Mouse (Mus musculus) gastrocnemius, postnatal 36 days (tissue): Measurements from ENCODE around the gene Lemd2. TPM values are rescaled to one million over a fixed set of nuclear protein-coding genes. Genes with fewer than 3 reads are reported as not detected.

Source experiments
- DNase-seq, 2 experiments: peaks; one replicate each; pipeline ENCODE4 v3.0.0; 2022
- intact Hi-C: fragments of 180-260 bp; cut with DNase I; formaldehyde crosslinking; loops from one replicate; pipeline ENCODE4 v1.15.1; 2025
- total RNA-seq, 2 experiments: library from RNA; stranded (reverse); gene quantifications; 2 replicates each; pipeline ENCODE4 v1.2.3; 2021

Lemd2 gene
- total RNA-seq, 2 experiments from 2014 or later = 17.8 to 20.4 TPM

- no peak for DNase-seq
- intact Hi-C loops = no loop called here
Measured at GRCm38 (mm10) chr17:27194258-27195185, 9.7 kb downstream of the Lemd2 start.

- intact Hi-C loops = loop anchor here (2.0 kb wide), 1 partner anchor 327 kb away; no protein-coding TSS in a partner anchor
- no peak for DNase-seq
Measured at GRCm38 (mm10) chr17:27191804-27192203, 12.5 kb downstream of the Lemd2 start.

GRCm38 (mm10) chr17:27191189-27191588 lies 13.1 kb downstream of the Lemd2 start:
- no peak for DNase-seq
- intact Hi-C loops = loop anchor here (2.0 kb wide), 1 partner anchor 328 kb away; no protein-coding TSS in a partner anchor

GRCm38 (mm10) chr17:27189640-27190216 lies 14.5 kb downstream of the Lemd2 start:
- DNase-seq = no peak
- intact Hi-C loops = loop anchor here (2.0 kb wide), 1 partner anchor 329 kb away; no protein-coding TSS in a partner anchor

- DNase-seq = no peak
- intact Hi-C loops = no loop called here
Measured at GRCm38 (mm10) chr17:27188883-27189282, 15.4 kb downstream of the Lemd2 start.

GRCm38 (mm10) chr17:27187059-27187458 lies 17.2 kb downstream of the Lemd2 start:
- no peak for DNase-seq
- intact Hi-C loops = loop anchor here (2.0 kb wide), 1 partner anchor 52 kb away; no protein-coding TSS in a partner anchor

- intact Hi-C loops = loop anchor here (2.0 kb wide), 1 partner anchor 51 kb away; no protein-coding TSS in a partner anchor
- DNase-seq = no peak
Measured at GRCm38 (mm10) chr17:27186068-27186467, 18.2 kb downstream of the Lemd2 start.

- DNase-seq = no peak
- intact Hi-C loops = loop anchor here (5.0 kb wide), 1 partner anchor 151 kb away; no protein-coding TSS in a partner anchor
Measured at GRCm38 (mm10) chr17:27183667-27184292, 20.5 kb downstream of the Lemd2 start.

GRCm38 (mm10) chr17:27182401-27182800 lies 21.9 kb downstream of the Lemd2 start:
- intact Hi-C loops = loop anchor here (5.0 kb wide), 1 partner anchor 150 kb away; no protein-coding TSS in a partner anchor
- no peak for DNase-seq

GRCm38 (mm10) chr17:27181666-27182065 lies 22.6 kb downstream of the Lemd2 start:
- DNase-seq = peak in 1 of 2 experiments; percentile 72
- intact Hi-C loops = loop anchor here (5.0 kb wide), 1 partner anchor 149 kb away; no protein-coding TSS in a partner anchor

GRCm38 (mm10) chr17:27179681-27180280 lies 24.5 kb downstream of the Lemd2 start:
- no peak for DNase-seq
- intact Hi-C loops = loop anchor here (5.0 kb wide), 1 partner anchor 147 kb away; no protein-coding TSS in a partner anchor

- DNase-seq = no peak
- intact Hi-C loops = no loop called here
Measured at GRCm38 (mm10) chr17:27178427-27179177, 25.7 kb downstream of the Lemd2 start.

- DNase-seq = no peak
- intact Hi-C loops = no loop called here
Measured at GRCm38 (mm10) chr17:27178019-27178418, 26.2 kb downstream of the Lemd2 start.

GRCm38 (mm10) chr17:27176754-27177153 lies 27.5 kb downstream of the Lemd2 start:
- intact Hi-C loops = no loop called here

GRCm38 (mm10) chr17:27176287-27176686 lies 28.0 kb downstream of the Lemd2 start:
- no peak for DNase-seq
- intact Hi-C loops = no loop called here

More at GRCm38 (mm10) chr17:27176754-27177153, 27.5 kb downstream of the Lemd2 start:
- DNase-seq = no peak

- DNase-seq = no peak
- intact Hi-C loops = no loop called here
Measured at GRCm38 (mm10) chr17:27175196-27175874, 28.9 kb downstream of the Lemd2 start.

- intact Hi-C loops = no loop called here
Measured at GRCm38 (mm10) chr17:27173715-27174114, 30.6 kb downstream of the Lemd2 start.

GRCm38 (mm10) chr17:27172459-27172858 lies 31.8 kb downstream of the Lemd2 start:
- intact Hi-C loops = no loop called here

More at GRCm38 (mm10) chr17:27173715-27174114, 30.6 kb downstream of the Lemd2 start:
- DNase-seq = no peak

GRCm38 (mm10) chr17:27171121-27171520 lies 33.1 kb downstream of the Lemd2 start:
- DNase-seq = no peak
- intact Hi-C loops = no loop called here

More at GRCm38 (mm10) chr17:27172459-27172858, 31.8 kb downstream of the Lemd2 start:
- DNase-seq = no peak
